Mouse (Mus musculus) ovary, postnatal 14 days (tissue): ENCODE data around the gene Tmigd3.

ENCODE experiments used
- DNase-seq: peaks from one replicate; pipeline ENCODE4 v3.0.0; 2022; ENCODE audit warnings: low spot score

Gene Tmigd3

GRCm38 (mm10) chr3:105933926-105934325, 63.2 kb downstream of the Tmigd3 start:
- DNase-seq = no peak

- peak; percentile 43 for DNase-seq
These were observed 64.3 kb downstream of the Tmigd3 start for GRCm38 (mm10) chr3:105935033-105935432.

- DNase-seq = no peak
These were observed 65.4 kb downstream of the Tmigd3 start for GRCm38 (mm10) chr3:105936111-105936510.

GRCm38 (mm10) chr3:105951348-105951747, 80.6 kb downstream of the Tmigd3 start:
- DNase-seq = no peak

- no peak for DNase-seq
These were observed 86.5 kb downstream of the Tmigd3 start for GRCm38 (mm10) chr3:105957235-105957634.

- DNase-seq = no peak
These were observed 87.5 kb downstream of the Tmigd3 start for GRCm38 (mm10) chr3:105958204-105958603.

GRCm38 (mm10) chr3:105958974-105959580, 88.4 kb downstream of the Tmigd3 start, which contains the start of gene Wdr77:
Gene Wdr77 (plus strand): TSS chr3:105959369.
- peak; percentile 90 for DNase-seq

- DNase-seq = no peak
These were observed 88.9 kb downstream of the Tmigd3 start for GRCm38 (mm10) chr3:105959585-105959984.

- no peak for DNase-seq
These were observed 89.3 kb downstream of the Tmigd3 start, which contains the start of gene Atp5f1 for GRCm38 (mm10) chr3:105959999-105960398. Gene Atp5f1 (minus strand): TSS chr3:105960099.

GRCm38 (mm10) chr3:105960700-105961099, 90.0 kb downstream of the Tmigd3 start:
- DNase-seq = no peak

- no peak for DNase-seq
These were observed 101.2 kb downstream of the Tmigd3 start for GRCm38 (mm10) chr3:105971831-105972446.

- DNase-seq = no peak
These were observed 102.7 kb downstream of the Tmigd3 start, which contains the start of gene Ovgp1 for GRCm38 (mm10) chr3:105973411-105973810. Gene Ovgp1 (plus strand): TSS chr3:105973711.
